Mouse (Mus musculus) MEL (cell line): ENCODE measurements around the gene Rbsn. TPM values are rescaled to one million over a fixed set of nuclear protein-coding genes. Genes with fewer than 3 reads are reported as not detected.

Experiments
- DNase-seq: peaks from one replicate; pipeline ENCODE4 v3.0.0; 2011; ENCODE audit warnings: low read depth, low spot score
- H3K27ac ChIP-seq: 2 replicates; pipeline ENCODE4 v1.5.1; 2012; ENCODE audit warnings: low read depth, mild to moderate bottlenecking, control low read depth, low read length, moderate library complexity; ENCODE audit not compliant: control insufficient read depth
- H3K27me3 ChIP-seq, 2 experiments: fragments of 150-350 bp in 1 of 2; sonication (generic) in 1 of 2; 2 replicates each; pipeline ENCODE4 v1.6.1; 2012; ENCODE audit warnings: low read length in 2 of 2, mild to moderate bottlenecking in 2 of 2, improper control_type of control experiment in 1 of 2, moderate library complexity in 1 of 2; ENCODE audit not compliant: insufficient read depth in 2 of 2, control insufficient read depth in 1 of 2
- H3K36me3 ChIP-seq, 2 experiments: 2 replicates each; pipeline ENCODE4 v1.6.1; 2012 to 2014; ENCODE audit warnings: low read length in 2 of 2, improper control_type of control experiment in 1 of 2, inconsistent platforms in 1 of 2, mild to moderate bottlenecking in 1 of 2; ENCODE audit not compliant: insufficient read depth in 2 of 2, control insufficient read depth in 1 of 2
- H3K4me1 ChIP-seq, 2 experiments: fragments of 150-350 bp in 1 of 2; sonication (generic) in 1 of 2; 2 replicates each; pipeline ENCODE4 v1.6.1; 2012; ENCODE audit warnings: low read length in 2 of 2, improper control_type of control experiment in 1 of 2, mild to moderate bottlenecking in 1 of 2; ENCODE audit not compliant: insufficient read depth in 2 of 2, control insufficient read depth in 1 of 2
- H3K4me3 ChIP-seq, 2 experiments: fragments of 150-350 bp in 1 of 2; sonication (generic) in 1 of 2; 2 replicates each; pipeline ENCODE4 v1.5.1; 2012; ENCODE audit warnings: low read depth in 2 of 2, low read length in 2 of 2, mild to moderate bottlenecking in 2 of 2, moderate library complexity in 2 of 2, control low read depth in 1 of 2, improper control_type of control experiment in 1 of 2; ENCODE audit not compliant: control insufficient read depth in 1 of 2, insufficient read depth in 1 of 2
- H3K79me2 ChIP-seq: 2 replicates; pipeline ENCODE4 v1.6.1; 2012; ENCODE audit warnings: mild to moderate bottlenecking, low read length, moderate library complexity; ENCODE audit not compliant: control insufficient read depth, poor library complexity, insufficient read depth
- H3K9ac ChIP-seq: 2 replicates; pipeline ENCODE4 v1.6.1; 2012; ENCODE audit warnings: low read depth, mild to moderate bottlenecking, control low read depth, low read length, moderate library complexity; ENCODE audit not compliant: control insufficient read depth, poor library complexity, severe bottlenecking
- H3K9me3 ChIP-seq: fragments of 150-350 bp; sonication (generic); replicated peaks from 2 replicates; pipeline ENCODE4 v1.6.1; 2012; ENCODE audit warnings: mild to moderate bottlenecking, low read length, improper control_type of control experiment, moderate library complexity; ENCODE audit not compliant: insufficient read depth
- BHLHE40 ChIP-seq: IDR thresholded peaks from 2 replicates; pipeline ENCODE4 v1.6.1; 2012; ENCODE audit warnings: low read depth, mild to moderate bottlenecking, inconsistent platforms, low read length, improper control_type of control experiment, borderline replicate concordance
- CHD2 ChIP-seq: IDR thresholded peaks from 2 replicates; pipeline ENCODE4 v1.6.1; 2011; ENCODE audit warnings: low read length, improper control_type of control experiment
- CTCF ChIP-seq, 3 experiments: IDR thresholded peaks in 2 of 3; conservative IDR thresholded peaks in 1 of 3; 2 replicates each; pipeline ENCODE4 v1.5.1; 2011 to 2012; ENCODE audit warnings: low read length in 3 of 3, low read depth in 2 of 3, mild to moderate bottlenecking in 2 of 3, improper control_type of control experiment in 1 of 3, inconsistent platforms in 1 of 3, mixed read lengths in 1 of 3, moderate library complexity in 1 of 3; ENCODE audit not compliant: control insufficient read depth in 1 of 3, insufficient read depth in 1 of 3, poor library complexity in 1 of 3, severe bottlenecking in 1 of 3
- E2F4 ChIP-seq: IDR thresholded peaks from 2 replicates; pipeline ENCODE4 v1.6.1; 2011; ENCODE audit warnings: low read depth, low read length, improper control_type of control experiment, borderline replicate concordance
- ELF1 ChIP-seq: IDR thresholded peaks from 2 replicates; pipeline ENCODE4 v1.6.1; 2014; ENCODE audit warnings: low read depth, mild to moderate bottlenecking, inconsistent platforms, low read length, improper control_type of control experiment, moderate library complexity
- EP300 ChIP-seq, 2 experiments: IDR thresholded peaks; 2 replicates each; pipeline ENCODE4 v1.6.1; 2011; ENCODE audit warnings: improper control_type of control experiment in 2 of 2, low read length in 2 of 2, low read depth in 1 of 2, mild to moderate bottlenecking in 1 of 2
- ETS1 ChIP-seq: IDR thresholded peaks from 2 replicates; pipeline ENCODE4 v1.6.1; 2012; ENCODE audit warnings: low read depth, mild to moderate bottlenecking, inconsistent platforms, low read length, improper control_type of control experiment, moderate library complexity
- GABPA ChIP-seq: IDR thresholded peaks from 2 replicates; pipeline ENCODE4 v1.6.1; 2012; ENCODE audit warnings: low read depth, mild to moderate bottlenecking, inconsistent platforms, low read length, improper control_type of control experiment, moderate library complexity
- GATA1 ChIP-seq: IDR thresholded peaks from 2 replicates; pipeline ENCODE4 v1.6.1; 2011; ENCODE audit warnings: low read depth, low read length, improper control_type of control experiment
- JUND ChIP-seq: IDR thresholded peaks from 2 replicates; pipeline ENCODE4 v1.6.1; 2011; ENCODE audit warnings: low read depth, mild to moderate bottlenecking, improper control_type of control experiment, low read length
- MAFK ChIP-seq: IDR thresholded peaks from 2 replicates; pipeline ENCODE4 v1.6.1; 2011; ENCODE audit warnings: low read depth, mild to moderate bottlenecking, low read length, improper control_type of control experiment, borderline replicate concordance
- MAX ChIP-seq: IDR thresholded peaks from 2 replicates; pipeline ENCODE4 v1.6.1; 2011; ENCODE audit warnings: low read length, improper control_type of control experiment
- MEF2A ChIP-seq: IDR thresholded peaks from 2 replicates; pipeline ENCODE4 v1.6.1; 2014; ENCODE audit warnings: low read depth, mild to moderate bottlenecking, inconsistent platforms, low read length, improper control_type of control experiment; ENCODE audit not compliant: poor library complexity, insufficient replicate concordance, severe bottlenecking; ENCODE audit errors: extremely low read depth
- NELFE ChIP-seq: IDR thresholded peaks from 2 replicates; pipeline ENCODE4 v1.6.1; 2011; ENCODE audit warnings: low read depth, low read length, improper control_type of control experiment
- NRF1 ChIP-seq: IDR thresholded peaks from 2 replicates; pipeline ENCODE4 v1.6.1; 2014; ENCODE audit warnings: low read depth, mild to moderate bottlenecking, inconsistent platforms, low read length, improper control_type of control experiment, moderate library complexity; ENCODE audit not compliant: poor library complexity, insufficient read depth, severe bottlenecking
- POLR2AphosphoS2 ChIP-seq: IDR thresholded peaks from 2 replicates; pipeline ENCODE4 v1.6.1; 2011; ENCODE audit warnings: low read length, improper control_type of control experiment
- SIN3A ChIP-seq: IDR thresholded peaks from 2 replicates; pipeline ENCODE4 v1.6.1; 2012; ENCODE audit warnings: low read length, improper control_type of control experiment, inconsistent platforms
- SMC3 ChIP-seq: IDR thresholded peaks from 2 replicates; pipeline ENCODE4 v1.6.1; 2011; ENCODE audit warnings: low read depth, low read length, improper control_type of control experiment
- TBP ChIP-seq: IDR thresholded peaks from 2 replicates; pipeline ENCODE4 v1.8.0; 2011; ENCODE audit warnings: low read depth, low read length, improper control_type of control experiment
- TCF12 ChIP-seq: IDR thresholded peaks from 2 replicates; pipeline ENCODE4 v1.6.1; 2014; ENCODE audit warnings: low read depth, mild to moderate bottlenecking, inconsistent platforms, low read length, improper control_type of control experiment, moderate library complexity
- UBTF ChIP-seq: IDR thresholded peaks from 2 replicates; pipeline ENCODE4 v1.6.1; 2012; ENCODE audit warnings: low read depth, mild to moderate bottlenecking, inconsistent platforms, low read length, improper control_type of control experiment, moderate library complexity, borderline replicate concordance; ENCODE audit not compliant: insufficient read depth
- USF1 ChIP-seq: IDR thresholded peaks from 2 replicates; pipeline ENCODE4 v1.6.1; 2014; ENCODE audit warnings: low read depth, mild to moderate bottlenecking, inconsistent platforms, low read length, improper control_type of control experiment, moderate library complexity
- USF2 ChIP-seq, 2 experiments: IDR thresholded peaks; 2 replicates each; pipeline ENCODE4 v1.6.1; 2011 to 2012; ENCODE audit warnings: improper control_type of control experiment in 2 of 2, low read length in 2 of 2, borderline replicate concordance in 1 of 2, inconsistent platforms in 1 of 2, low read depth in 1 of 2, mild to moderate bottlenecking in 1 of 2; ENCODE audit not compliant: insufficient read depth in 1 of 2
- ZNF384 ChIP-seq: IDR thresholded peaks from 2 replicates; pipeline ENCODE4 v1.6.1; 2012; ENCODE audit warnings: low read depth, mild to moderate bottlenecking, inconsistent platforms, low read length, improper control_type of control experiment
- polyA plus RNA-seq, 2 experiments: library from polyadenylated mRNA; stranded (reverse) in 1 of 2; unstranded in 1 of 2; fragments of >175 nt in 1 of 2; fragments of >200 nt in 1 of 2; gene quantifications; 2 replicates each; pipeline versions ENCODE4 v1.2.1 to v1.2.4; 2012; ENCODE audit warnings: low replicate concordance in 2 of 2, low read depth in 1 of 2; ENCODE audit not compliant: insufficient read length in 2 of 2, insufficient read depth in 1 of 2, missing spikeins in 1 of 2
- total RNA-seq: library from RNA; depleted of rRNA; stranded (reverse); fragments of 300-350 nt; gene quantifications from 2 replicates; pipeline ENCODE4 v1.2.3, GENCODE M21; 2012

The Rbsn gene
- total and polyA plus RNA-seq, 3 experiments = 16.1 to 16.3 TPM; not detected in 1

DNA sequence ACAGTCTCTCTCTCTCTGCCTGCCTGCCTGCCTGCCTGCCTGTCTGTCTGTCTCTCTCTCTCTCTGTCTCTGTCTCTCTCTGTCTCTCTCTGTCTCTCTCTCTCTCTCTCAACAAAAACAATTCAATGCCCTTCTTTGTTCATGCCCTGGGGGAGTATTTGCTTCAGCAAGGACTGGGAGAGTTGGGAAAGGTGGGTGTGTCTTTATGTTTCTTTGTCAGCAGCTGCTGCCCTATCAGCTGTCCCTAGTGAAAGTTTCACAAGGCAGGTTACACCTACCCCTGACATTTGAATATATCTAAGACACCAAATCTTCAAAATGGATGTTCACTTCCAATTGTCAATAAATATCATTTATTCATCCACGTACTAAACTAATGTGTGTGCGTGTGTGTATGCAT, 14.9 kb upstream of the Rbsn start:
- Histone ChIP-seq H3K9ac (no peak overlapping the region), H3K27me3 (peaks cover 5 to 12% of the 10 kb centered on the region in 2 experiments), H3K36me3 (no peaks in the 10 kb centered on the region), H3K9me3 (no peaks in the 10 kb centered on the region), H3K27ac (no peak overlapping the region), H3K4me3 (no peak overlapping the region), H3K79me2 (no peaks in the 10 kb centered on the region), H3K4me1 (no peaks in the 10 kb centered on the region)
- no peak for DNase-seq
- TF ChIP-seq MAFK (no peak), EP300 (IDR thresholded peaks at IDR 0.05; ENCODE audit: low read depth in 1 of 2, low read length in 2 of 2) (no peak), SIN3A (no peak), CTCF (IDR thresholded peaks at IDR 0.05 in 2 of 3, conservative IDR thresholded peaks at IDR 0.05 in 1 of 3; ENCODE audit: control insufficient read depth in 1 of 3, insufficient read depth in 1 of 3, low read depth in 2 of 3, low read length in 3 of 3, poor library complexity in 1 of 3, severe bottlenecking in 1 of 3) (no peak), UBTF (no peak)

GRCm38 (mm10) chr6:92229103-92229502, 14.4 kb upstream of the Rbsn start:
- Histone ChIP-seq H3K9ac (no peak overlapping the region), H3K27ac (no peak overlapping the region), H3K4me1 (no peaks in the 10 kb centered on the region), H3K4me3 (no peak overlapping the region), H3K27me3 (peaks cover 8 to 13% of the 10 kb centered on the region in 2 experiments), H3K79me2 (no peaks in the 10 kb centered on the region), H3K36me3 (no peaks in the 10 kb centered on the region), H3K9me3 (no peaks in the 10 kb centered on the region)
- no peak for DNase-seq
- TF ChIP-seq GATA1 (no peak), SMC3 (no peak), CHD2 (no peak), NELFE (no peak), SIN3A (no peak), UBTF (no peak), BHLHE40 (no peak), ETS1 (no peak), USF2 (IDR thresholded peaks at IDR 0.05; ENCODE audit: borderline replicate concordance in 1 of 2, insufficient read depth in 1 of 2, low read depth in 1 of 2, low read length in 2 of 2) (no peak), JUND (no peak), ELF1 (no peak)

DNA sequence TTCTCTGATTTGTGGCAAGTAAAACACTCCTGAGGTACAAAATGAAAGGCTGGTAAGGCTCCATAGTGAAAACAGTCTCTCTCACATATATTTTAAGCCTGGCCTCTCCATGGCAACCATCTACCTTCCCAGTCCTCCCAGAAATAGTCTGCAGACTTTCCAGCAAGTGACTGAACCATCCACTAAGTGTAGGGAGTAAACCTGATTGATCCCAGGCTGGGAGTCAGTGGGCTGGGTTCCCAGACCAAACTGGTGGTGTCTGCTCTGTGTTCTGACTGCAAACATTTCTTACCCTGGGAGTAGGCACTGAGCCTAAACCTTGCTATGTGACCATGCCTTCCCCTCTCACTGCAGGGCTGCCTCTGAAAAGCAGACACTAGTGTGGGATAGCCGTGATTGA, 10.3 kb upstream of the Rbsn start:
- H3K27me3 ChIP-seq = peaks cover 14 to 18% of the 10 kb centered on the region in 2 experiments
- TF ChIP-seq ZNF384 = no peak
- TF ChIP-seq TBP = no peak
- no peak for TF ChIP-seq NRF1
- no peak for TF ChIP-seq MEF2A
- TF ChIP-seq TCF12 = no peak
- no peak for TF ChIP-seq POLR2AphosphoS2
- TF ChIP-seq CTCF (IDR thresholded peaks at IDR 0.05 in 2 of 3, conservative IDR thresholded peaks at IDR 0.05 in 1 of 3; ENCODE audit: control insufficient read depth in 1 of 3, insufficient read depth in 1 of 3, low read depth in 2 of 3, low read length in 3 of 3, poor library complexity in 1 of 3, severe bottlenecking in 1 of 3) = no peak
- no peak for TF ChIP-seq MAX
- TF ChIP-seq UBTF = no peak
- TF ChIP-seq GATA1 = no peak
- TF ChIP-seq ELF1 = no peak
- no peak for TF ChIP-seq E2F4
- TF ChIP-seq GABPA = no peak
- TF ChIP-seq BHLHE40 = no peak
- no peak for TF ChIP-seq USF1
- TF ChIP-seq, all 39 proteins: peak for 0
- Histone ChIP-seq H3K27ac (no peak overlapping the region), H3K79me2 (no peaks in the 10 kb centered on the region), H3K4me1 (no peaks in the 10 kb centered on the region), H3K9me3 (no peaks in the 10 kb centered on the region), H3K9ac (no peak overlapping the region), H3K4me3 (no peak overlapping the region), H3K36me3 (no peaks in the 10 kb centered on the region)
- no peak for DNase-seq
